Mouse (Mus musculus) T-helper 17 cell (primary cell): Measurements from ENCODE around the gene Vat1l.

Source experiments
- in situ Hi-C, 2 experiments: fragments of 300-600 bp; cut with MboI, MseI; formaldehyde crosslinking; loops; 1 replicate in 1 of 2; 2 replicates in 1 of 2; pipeline ENCODE4 v1.15.1; 2025; ENCODE audit warnings: high pct_unique_total_duplicates in 2 of 2

Vat1l gene

GRCm38 (mm10) chr8:114390465-114391254 is 185.2 kb downstream of the Vat1l start:
- in situ Hi-C loops: no loop called here

GRCm38 (mm10) chr8:114398326-114398725 is 192.9 kb downstream of the Vat1l start:
- in situ Hi-C loops: no loop called here

- in situ Hi-C loops: no loop called here
These were observed 193.9 kb downstream of the Vat1l start for GRCm38 (mm10) chr8:114399273-114399672.

- in situ Hi-C loops: no loop called here
These were observed 196.3 kb downstream of the Vat1l start for GRCm38 (mm10) chr8:114401679-114402078.

GRCm38 (mm10) chr8:114411421-114411820 is 206.0 kb downstream of the Vat1l start:
- in situ Hi-C loops: no loop called here

- in situ Hi-C loops: no loop called here
These were observed 212.4 kb downstream of the Vat1l start, which contains the start of gene Clec3a for GRCm38 (mm10) chr8:114417786-114418185. Gene Clec3a (plus strand): TSS chr8:114418086.

- in situ Hi-C loops: no loop called here
These were observed 213.1 kb downstream of the Vat1l start for GRCm38 (mm10) chr8:114418486-114418885.

GRCm38 (mm10) chr8:114418904-114419303 is 213.5 kb downstream of the Vat1l start:
- in situ Hi-C loops: no loop called here

GRCm38 (mm10) chr8:114421544-114421943 is 216.1 kb downstream of the Vat1l start:
- in situ Hi-C loops: no loop called here
